Mouse (Mus musculus) liver, adult 2 months (tissue): ENCODE results near the gene Dlg5.

Source experiments
- CTCF ChIP-seq: fragments of 200-500 bp; IDR thresholded peaks from 2 replicates; pipeline ENCODE4 v1.5.1; 2011; ENCODE audit warnings: low read depth, low read length, control low read depth
- POLR2A ChIP-seq: fragments of 200-500 bp; IDR thresholded peaks from 2 replicates; pipeline ENCODE4 v1.6.1; 2011; ENCODE audit warnings: low read length, control low read depth; ENCODE audit not compliant: insufficient read depth; ENCODE audit errors: extremely low read depth

DNA sequence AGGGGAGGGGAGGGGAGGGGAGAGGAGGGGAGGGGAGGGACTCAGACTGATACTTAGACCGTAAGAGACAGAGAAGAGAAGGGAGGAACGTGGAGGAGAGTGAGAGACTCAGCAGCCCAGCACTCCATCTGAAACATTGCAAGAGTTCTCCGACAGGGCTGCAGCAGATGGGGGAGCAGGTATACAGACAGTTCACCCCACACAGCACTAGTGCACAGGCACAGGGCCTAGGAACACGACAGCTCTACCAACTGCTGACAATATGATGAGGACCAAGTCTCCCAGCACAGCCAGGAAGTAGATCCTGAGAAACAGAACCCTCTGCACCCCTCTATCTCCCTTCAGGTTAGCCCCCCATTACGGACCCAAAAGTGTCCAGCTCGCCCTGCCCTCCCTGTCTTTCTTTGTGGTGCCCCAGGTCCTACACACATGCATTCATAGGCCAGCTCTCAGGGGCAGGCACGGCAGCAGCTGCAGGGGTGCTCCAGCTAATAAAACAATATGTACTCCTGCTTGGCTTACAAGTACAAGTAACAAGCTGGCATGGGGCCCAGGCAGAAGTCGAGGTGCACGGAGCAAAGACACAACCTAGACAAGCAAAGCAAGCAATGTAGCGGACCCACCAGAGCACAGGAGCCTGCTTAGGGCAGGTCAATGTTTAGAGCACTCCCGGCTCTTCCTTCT, 28.9 kb downstream of the Dlg5 start:
- TF ChIP-seq CTCF (no peak), POLR2A (no peak)
